Mouse (Mus musculus) liver, embryonic 16.5 days (tissue): ENCODE results near the gene Bcas2. TPM values are rescaled to one million over a fixed set of nuclear protein-coding genes. Genes with fewer than 3 reads are reported as not detected.
"Not testable (repeated sequence)": the region's sequence is repeated elsewhere in the genome, so short reads cannot be mapped to it uniquely, and the experiment has no call there.

ENCODE experiments used
- ATAC-seq: fragments of 200-750 bp; cut with Nextera tagmentation; 2 replicates; pipeline ENCODE4 v1.8.0; 2017; ENCODE audit warnings: low read depth, mild to moderate bottlenecking, moderate number of reproducible peaks, moderate library complexity
- H3K27ac ChIP-seq: fragments of 300-500 bp; sonication (generic); 2 replicates; pipeline ENCODE4 v1.5.1; 2014; ENCODE audit warnings: mild to moderate bottlenecking, low read length
- H3K27me3 ChIP-seq: fragments of 300-500 bp; sonication (generic); 2 replicates; pipeline ENCODE4 v1.6.1; 2014; ENCODE audit warnings: low read depth, low read length, mixed read lengths; ENCODE audit not compliant: control insufficient read depth, insufficient read depth
- H3K36me3 ChIP-seq: fragments of 300-500 bp; sonication (generic); 2 replicates; pipeline ENCODE4 v1.6.1; 2014; ENCODE audit warnings: mild to moderate bottlenecking; ENCODE audit not compliant: control insufficient read depth, insufficient read depth
- H3K4me1 ChIP-seq: fragments of 300-500 bp; sonication (generic); 2 replicates; pipeline ENCODE4 v1.6.1; 2014; ENCODE audit warnings: low read depth, low read length, mixed read lengths; ENCODE audit not compliant: control insufficient read depth
- H3K4me2 ChIP-seq: fragments of 300-500 bp; sonication (generic); 2 replicates; pipeline ENCODE4 v1.6.1; 2014; ENCODE audit warnings: low read depth, low read length, mixed read lengths
- H3K4me3 ChIP-seq: fragments of 300-500 bp; sonication (generic); 2 replicates; pipeline ENCODE4 v1.5.1; 2014; ENCODE audit warnings: low read depth, mild to moderate bottlenecking, low read length
- H3K9ac ChIP-seq: fragments of 300-500 bp; sonication (generic); 2 replicates; pipeline ENCODE4 v1.6.1; 2014; ENCODE audit warnings: low read depth, low read length
- H3K9me3 ChIP-seq: fragments of 300-500 bp; sonication (generic); replicated peaks from 2 replicates; pipeline ENCODE4 v1.6.1; 2016; ENCODE audit warnings: low read length; ENCODE audit not compliant: control insufficient read depth
- WGBS: fragments of 180-500 bp; shearing (Covaris S2); extraction: QIAGEN DNeasy Blood & Tissue Kit; methylation state at CpG from one replicate; pipeline ENCODE4 v1.1.7; 2014; ENCODE audit not compliant: insufficient replicate concordance; 5-methylcytosine and 5-hydroxymethylcytosine counted together
- polyA plus RNA-seq: library from polyadenylated mRNA; unstranded; fragments of >200 nt; fragmentation: Nextera tagmentation; extraction: Ambion mirVana; gene quantifications from 2 replicates; pipeline ENCODE4 v1.2.1, GENCODE M21; 2015

Gene Bcas2
- polyA plus RNA-seq, 1 experiment from 2014 or later: 117 TPM

DNA sequence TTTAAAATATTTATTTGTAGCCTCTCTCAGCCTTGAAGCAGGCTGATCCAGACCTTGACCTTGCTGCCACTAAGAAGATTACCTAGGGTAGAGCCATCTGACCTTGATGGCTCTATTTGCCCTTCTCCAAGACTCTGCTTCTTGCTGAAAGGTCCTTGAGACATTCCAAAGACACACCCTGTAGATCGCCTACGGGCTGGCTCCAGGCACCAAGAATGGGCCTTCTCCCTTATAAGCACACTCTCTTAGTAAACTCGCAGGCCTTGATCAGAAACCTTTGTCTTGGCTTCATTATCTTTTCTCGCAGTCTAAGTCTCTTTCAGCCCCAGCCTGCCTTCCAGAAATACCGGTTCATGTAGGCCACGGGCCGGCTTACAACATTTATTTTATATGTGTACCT lies 29.6 kb downstream of the Bcas2 start:
- H3K36me3 ChIP-seq, H3K4me3 ChIP-seq, H3K9ac ChIP-seq, H3K4me2 ChIP-seq, H3K9me3 ChIP-seq, H3K27me3 ChIP-seq, H3K27ac ChIP-seq, ATAC-seq: not testable (repeated sequence)
- WGBS: 86% methylated on average over 7 of the region's 7 CpGs
- H3K4me1 ChIP-seq: peaks cover 12% of the 10 kb centered on the region

DNA sequence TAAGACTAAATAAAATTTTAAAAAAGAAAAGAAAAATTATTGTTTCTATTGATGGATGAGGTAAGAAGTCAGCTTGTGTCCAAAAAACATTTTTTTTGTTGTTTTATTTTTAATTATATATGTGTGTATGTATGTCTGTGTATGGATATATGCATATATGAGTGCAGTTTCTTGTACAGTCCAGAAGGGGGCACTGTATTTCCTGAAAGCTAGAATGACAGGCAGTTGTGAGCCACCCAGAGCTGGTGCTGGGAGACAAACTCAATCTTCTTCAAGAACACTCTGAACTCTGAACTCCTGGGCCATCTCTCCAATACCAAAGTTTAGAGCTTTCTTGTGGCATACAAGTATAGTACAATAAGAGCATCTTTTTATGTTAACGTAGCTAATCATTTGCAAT lies 32.1 kb downstream of the Bcas2 start:
- no peaks in the 10 kb centered on the region for H3K4me1 ChIP-seq
- no peaks in the 10 kb centered on the region for H3K27me3 ChIP-seq
- H3K9ac ChIP-seq: no peak overlapping the region
- ATAC-seq: no peak
- no peak overlapping the region for H3K27ac ChIP-seq
- H3K4me3 ChIP-seq: no peak overlapping the region
- H3K36me3 ChIP-seq: no peaks in the 10 kb centered on the region
- no peak overlapping the region for H3K4me2 ChIP-seq
- H3K9me3 ChIP-seq: no peaks in the 10 kb centered on the region
- WGBS: 87% methylated on average over 1 of the region's 1 CpGs

DNA sequence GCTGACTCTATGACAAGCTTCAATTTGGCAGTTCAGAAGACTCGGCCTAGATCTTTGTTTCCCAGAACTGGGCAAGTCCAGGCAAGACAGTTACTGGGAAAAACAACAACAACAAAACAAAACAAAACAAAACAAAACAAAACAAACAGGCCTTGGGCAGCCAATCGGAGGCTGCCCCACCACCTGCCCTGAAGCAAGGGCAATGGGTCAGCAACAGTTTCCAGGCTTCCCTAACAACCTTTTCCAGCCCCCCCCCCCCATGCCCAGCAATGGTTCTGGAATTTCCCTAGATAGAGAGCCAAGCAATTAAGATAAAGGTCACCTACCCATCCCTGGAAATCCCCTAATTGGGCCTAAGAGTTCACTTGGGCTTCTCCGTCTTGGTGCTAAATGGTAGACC lies 33.0 kb downstream of the Bcas2 start:
- Histone ChIP-seq H3K27ac (no peak overlapping the region), H3K9ac (no peak overlapping the region), H3K36me3 (no peaks in the 10 kb centered on the region), H3K4me3 (no peak overlapping the region), H3K4me2 (no peak overlapping the region), H3K9me3 (no peaks in the 10 kb centered on the region), H3K27me3 (no peaks in the 10 kb centered on the region), H3K4me1 (no peaks in the 10 kb centered on the region)
- no peak for ATAC-seq
- 90% methylated on average over 3 of the region's 3 CpGs for WGBS

DNA sequence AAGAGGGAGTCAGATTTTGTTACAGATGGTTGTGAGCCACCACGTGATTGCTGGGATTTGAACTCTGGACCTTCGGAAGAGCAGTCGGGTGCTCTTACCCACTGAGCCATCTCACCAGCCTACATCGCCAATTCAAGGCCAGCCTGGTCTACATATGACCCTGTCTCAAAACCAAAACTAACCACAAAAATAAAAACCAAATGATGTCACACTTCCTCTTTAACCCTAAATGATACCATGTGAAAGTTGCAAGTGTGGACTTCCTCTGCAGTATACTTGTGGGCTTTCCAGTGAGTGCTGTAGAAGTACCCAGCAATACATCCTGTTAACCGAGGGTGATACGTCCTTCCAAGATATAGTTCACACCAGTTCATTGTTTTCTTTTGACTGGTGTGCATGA lies 34.9 kb downstream of the Bcas2 start:
- Histone ChIP-seq H3K4me2 (no peak overlapping the region), H3K27me3 (no peaks in the 10 kb centered on the region), H3K9ac (no peak overlapping the region), H3K9me3 (no peaks in the 10 kb centered on the region), H3K4me1 (no peaks in the 10 kb centered on the region), H3K27ac (no peak overlapping the region), H3K36me3 (no peaks in the 10 kb centered on the region), H3K4me3 (no peak overlapping the region)
- ATAC-seq: no peak
- WGBS: 41% methylated on average over 6 of the region's 6 CpGs

DNA sequence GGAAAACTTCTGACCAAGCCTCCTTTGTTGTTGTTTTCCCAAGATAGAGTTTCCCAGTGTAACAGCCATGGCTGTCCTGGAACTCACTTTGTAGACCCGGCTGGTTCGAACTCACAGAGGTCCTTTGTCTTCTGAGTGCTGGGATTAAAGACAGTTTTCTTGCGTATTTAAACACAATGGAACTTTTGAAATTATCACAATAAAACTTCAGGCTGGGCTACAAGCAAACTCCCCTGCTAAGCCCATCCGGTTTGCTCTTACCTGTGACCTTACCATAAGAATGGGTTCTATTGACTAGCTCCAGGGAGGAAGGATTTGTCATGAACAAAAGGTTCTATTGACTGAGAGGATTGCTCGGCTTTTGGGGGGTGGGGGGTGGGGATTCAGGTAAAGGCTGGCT lies 36.3 kb downstream of the Bcas2 start:
- Histone ChIP-seq H3K4me3 (no peak overlapping the region), H3K36me3 (no peaks in the 10 kb centered on the region), H3K4me1 (no peaks in the 10 kb centered on the region), H3K4me2 (no peak overlapping the region), H3K27me3 (no peaks in the 10 kb centered on the region), H3K9me3 (no peaks in the 10 kb centered on the region), H3K9ac (no peak overlapping the region), H3K27ac (no peak overlapping the region)
- WGBS: 49% methylated on average over 5 of the region's 5 CpGs
- ATAC-seq: no peak

DNA sequence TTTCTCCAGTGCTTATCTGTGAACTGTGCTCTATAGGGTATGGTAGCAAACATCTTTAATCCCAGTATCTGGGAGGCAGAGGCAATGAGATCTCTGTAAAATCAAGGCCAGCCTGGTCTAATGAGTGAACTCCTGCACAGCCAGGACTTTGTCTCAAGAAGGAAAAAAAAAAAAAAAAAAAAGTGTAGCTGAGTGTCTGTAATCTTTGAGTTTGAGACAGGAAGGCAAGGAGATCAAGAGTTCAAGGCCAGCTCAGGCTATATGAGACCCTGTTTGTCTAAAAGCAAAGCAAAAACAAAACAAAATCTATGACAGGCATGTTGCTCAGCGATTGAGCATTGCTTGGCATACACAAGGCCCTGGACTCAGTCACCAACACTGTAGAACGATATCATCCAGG lies 36.8 kb downstream of the Bcas2 start:
- no peaks in the 10 kb centered on the region for H3K36me3 ChIP-seq
- H3K27me3 ChIP-seq: no peaks in the 10 kb centered on the region
- H3K4me3 ChIP-seq: no peak overlapping the region
- no peak for ATAC-seq
- no peak overlapping the region for H3K9ac ChIP-seq
- no peak overlapping the region for H3K4me2 ChIP-seq
- no peak overlapping the region for H3K27ac ChIP-seq
- no peaks in the 10 kb centered on the region for H3K9me3 ChIP-seq
- WGBS: 76% methylated on average over 2 of the region's 2 CpGs
- H3K4me1 ChIP-seq: no peaks in the 10 kb centered on the region

DNA sequence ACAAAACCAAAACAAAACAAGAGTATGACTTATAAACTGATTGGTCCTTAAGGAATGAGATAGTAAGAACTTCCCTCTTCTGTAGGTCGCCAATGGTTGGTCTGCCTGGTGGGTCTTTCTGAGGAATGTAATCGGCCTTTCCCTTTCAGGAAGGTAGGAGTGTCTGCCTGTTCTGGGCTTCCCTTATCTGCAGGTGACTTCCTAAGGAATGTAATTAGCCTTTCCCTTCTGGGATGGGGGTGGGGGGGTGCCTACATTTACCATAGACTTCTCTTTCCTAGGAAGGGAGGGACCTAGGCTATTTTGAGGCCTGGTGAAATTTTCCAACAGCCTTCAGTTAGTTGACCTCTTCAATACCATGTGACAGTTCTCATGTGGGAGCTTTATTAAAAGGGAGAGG lies 39.6 kb downstream of the Bcas2 start:
- no peak overlapping the region for H3K9ac ChIP-seq
- no peak overlapping the region for H3K4me2 ChIP-seq
- no peak overlapping the region for H3K27ac ChIP-seq
- no peaks in the 10 kb centered on the region for H3K9me3 ChIP-seq
- H3K4me3 ChIP-seq: no peak overlapping the region
- ATAC-seq: no peak
- H3K4me1 ChIP-seq: no peaks in the 10 kb centered on the region; the same call in 1 of the 2 replicates
- 63% methylated on average over 2 of the region's 2 CpGs for WGBS
- no peaks in the 10 kb centered on the region for H3K27me3 ChIP-seq
- no peaks in the 10 kb centered on the region for H3K36me3 ChIP-seq

DNA sequence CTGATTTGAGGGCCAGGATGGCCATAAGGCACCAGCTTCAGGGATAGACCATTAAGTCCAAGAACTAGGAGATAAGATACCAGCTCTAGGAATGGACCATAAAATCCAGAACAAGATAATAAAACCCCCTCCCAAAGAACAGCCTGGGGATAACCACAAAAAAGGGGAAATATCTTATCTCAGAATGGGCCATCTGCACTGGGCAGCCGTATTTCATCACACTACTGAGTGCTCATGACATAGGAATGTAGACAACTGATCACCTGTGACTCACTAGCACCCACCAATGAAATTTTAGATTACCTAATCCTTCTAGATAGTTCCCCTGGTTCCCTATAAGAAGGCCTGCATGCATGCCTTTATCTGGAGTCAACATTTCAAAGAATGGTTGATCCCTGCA lies 40.7 kb downstream of the Bcas2 start:
- 10% methylated on average over 1 of the region's 1 CpGs for WGBS

DNA sequence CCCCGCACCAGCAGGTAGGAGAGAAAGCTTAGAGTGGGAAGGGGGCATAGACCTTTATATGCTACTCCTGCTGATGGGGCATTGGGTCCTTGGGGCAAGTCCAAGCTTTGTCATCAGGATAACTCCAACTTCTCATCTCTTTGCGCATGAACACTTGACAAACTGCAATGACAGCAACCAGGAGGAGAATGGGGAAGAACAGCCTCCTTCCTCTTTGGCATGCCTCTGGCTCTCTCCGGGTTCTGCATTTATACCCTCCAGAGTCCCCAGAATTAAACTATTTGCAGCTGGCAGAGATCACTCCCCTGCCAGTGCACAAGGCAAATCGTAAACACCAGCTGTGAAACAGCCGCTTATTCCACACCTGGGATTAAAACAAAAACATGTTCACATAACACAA lies 42.1 kb downstream of the Bcas2 start:
- no peaks in the 10 kb centered on the region for H3K9me3 ChIP-seq
- H3K4me2 ChIP-seq: no peak overlapping the region
- no peak overlapping the region for H3K27ac ChIP-seq
- no peaks in the 10 kb centered on the region for H3K27me3 ChIP-seq
- WGBS: 57% methylated on average over 5 of the region's 5 CpGs
- no peaks in the 10 kb centered on the region; the same call in 1 of the 2 replicates for H3K4me1 ChIP-seq
- no peak for ATAC-seq
- H3K9ac ChIP-seq: no peak overlapping the region
- no peaks in the 10 kb centered on the region for H3K36me3 ChIP-seq
- no peak overlapping the region for H3K4me3 ChIP-seq

More for the DNA sequence above, 40.7 kb downstream of the Bcas2 start:
- Histone ChIP-seq H3K4me2 (no peak overlapping the region), H3K36me3 (no peaks in the 10 kb centered on the region), H3K27ac (no peak overlapping the region), H3K4me1 (no peaks in the 10 kb centered on the region; the same call in 1 of the 2 replicates), H3K27me3 (no peaks in the 10 kb centered on the region), H3K9me3 (no peaks in the 10 kb centered on the region), H3K4me3 (no peak overlapping the region), H3K9ac (no peak overlapping the region)
- ATAC-seq: no peak
